Mouse (Mus musculus) thymus, adult 18-20 months (tissue): ENCODE measurements around the gene Fer.

Experiments
- DNase-seq, 2 experiments: peaks; one replicate each; pipeline ENCODE4 v3.0.0; 2022; ENCODE audit warnings: mixed read lengths in 2 of 2

Gene Fer

DNA sequence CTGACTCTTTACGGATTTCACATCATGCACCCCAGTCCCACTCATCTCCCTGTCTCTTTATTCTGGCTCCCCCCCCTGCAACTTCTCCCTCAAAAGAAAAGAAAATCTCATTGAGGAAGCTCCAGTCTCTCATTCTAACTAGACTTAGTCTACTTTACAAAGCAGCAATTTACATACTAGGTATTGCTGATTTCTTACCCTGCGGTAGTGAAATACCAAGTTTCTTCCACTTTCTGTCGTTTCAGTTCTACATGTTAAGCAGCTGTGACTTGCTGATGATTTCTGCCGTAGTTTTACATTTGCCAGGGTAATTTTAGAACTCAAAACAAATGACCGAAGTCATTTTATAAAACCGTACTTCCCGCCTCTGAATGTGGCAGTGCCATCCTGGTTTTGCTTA, 8.9 kb downstream of the Fer start:
- no peak for DNase-seq

GRCm38 (mm10) chr17:63878889-63879288, 16.0 kb downstream of the Fer start:
- DNase-seq, result no peak

DNA sequence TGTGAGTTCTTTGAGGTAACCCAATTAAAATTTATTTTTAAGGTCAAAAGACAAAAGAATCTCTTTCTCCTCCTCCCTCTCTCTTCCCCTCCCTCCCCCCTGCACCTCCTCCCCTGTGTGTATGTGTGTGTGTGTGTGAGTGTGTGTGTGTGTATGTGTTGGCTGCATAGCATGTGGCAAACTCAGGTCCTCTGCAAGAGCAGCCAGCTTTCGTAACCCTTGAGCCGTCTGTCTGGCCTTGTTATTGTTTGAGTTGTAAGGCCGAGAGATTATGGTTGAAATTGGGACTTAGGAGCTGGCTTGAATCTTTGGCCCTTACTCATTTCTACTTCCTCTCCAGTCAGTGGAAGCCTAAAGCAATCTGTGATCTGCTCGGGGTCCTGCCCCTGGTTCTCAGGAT, 17.1 kb downstream of the Fer start:
- DNase-seq, result no peak

DNA sequence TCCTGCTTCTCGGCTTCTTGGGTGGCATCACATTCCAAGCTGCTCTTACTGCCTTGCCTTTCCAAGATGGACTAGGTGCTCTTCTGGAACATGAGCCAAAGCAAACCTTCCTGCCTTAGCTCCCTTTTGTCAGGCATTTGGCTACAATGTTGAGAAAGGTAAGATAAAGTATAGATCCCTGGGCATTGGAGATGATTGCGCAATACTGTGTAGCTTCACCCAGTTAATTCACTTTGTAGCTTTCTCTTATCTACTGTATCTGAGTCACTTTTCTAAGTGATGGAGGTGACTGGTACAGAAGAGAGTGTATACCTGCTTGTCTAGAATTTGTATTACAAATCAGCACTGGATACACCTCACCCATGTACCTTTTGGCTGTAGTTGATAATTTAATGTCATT, 24.1 kb downstream of the Fer start:
- DNase-seq, result no peak

- no peak for DNase-seq
These were observed 27.7 kb downstream of the Fer start for GRCm38 (mm10) chr17:63890611-63891010.

DNA sequence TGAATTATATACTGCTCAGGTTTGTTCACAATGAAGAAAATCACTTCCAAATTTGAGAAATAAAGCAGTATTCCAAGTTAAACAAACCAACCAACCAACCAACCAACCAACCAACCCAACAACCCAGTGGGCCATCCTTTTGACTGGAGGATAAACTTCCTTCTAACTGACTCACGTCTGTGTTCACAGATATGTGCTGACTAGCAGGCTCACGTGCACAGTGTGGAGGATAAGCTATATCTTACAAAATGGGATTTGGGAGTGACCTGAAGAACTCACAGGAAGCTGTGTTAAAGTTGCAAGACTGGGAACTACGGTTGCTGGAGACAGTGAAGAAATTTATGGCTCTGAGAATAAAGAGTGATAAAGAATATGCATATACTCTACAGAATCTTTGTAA, 33.0 kb downstream of the Fer start:
- DNase-seq, result no peak

GRCm38 (mm10) chr17:63897050-63897449, 34.2 kb downstream of the Fer start:
- DNase-seq, result no peak

GRCm38 (mm10) chr17:63909297-63909696, 46.4 kb downstream of the Fer start:
- DNase-seq, result no peak

DNA sequence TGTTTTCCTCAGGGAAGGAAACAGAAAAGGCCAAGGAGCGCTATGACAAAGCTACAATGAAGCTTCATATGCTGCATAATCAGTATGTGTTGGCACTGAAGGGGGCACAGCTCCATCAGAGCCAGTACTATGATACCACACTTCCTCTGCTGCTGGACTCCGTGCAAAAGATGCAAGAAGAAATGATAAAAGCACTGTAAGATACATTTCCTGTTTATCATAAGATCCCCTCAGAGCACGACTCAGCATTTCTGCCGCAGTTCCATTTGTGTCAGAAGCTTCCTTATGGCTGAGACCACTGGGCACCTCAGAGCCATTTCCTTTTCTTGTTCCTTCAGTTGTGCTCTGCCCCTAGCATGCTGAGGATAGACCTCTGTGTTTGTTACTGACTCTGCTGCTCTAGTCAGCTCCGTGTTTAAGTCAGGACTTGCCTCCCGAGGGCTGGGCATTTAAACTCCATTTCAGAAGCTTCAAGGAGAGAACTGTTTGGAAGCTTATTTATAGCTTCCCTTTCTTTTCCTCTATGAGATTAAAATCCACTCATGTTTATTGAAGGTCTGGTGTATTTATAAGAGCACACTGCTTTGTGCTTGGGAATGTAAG, 58.8 kb downstream of the Fer start:
- no peak for DNase-seq

DNA sequence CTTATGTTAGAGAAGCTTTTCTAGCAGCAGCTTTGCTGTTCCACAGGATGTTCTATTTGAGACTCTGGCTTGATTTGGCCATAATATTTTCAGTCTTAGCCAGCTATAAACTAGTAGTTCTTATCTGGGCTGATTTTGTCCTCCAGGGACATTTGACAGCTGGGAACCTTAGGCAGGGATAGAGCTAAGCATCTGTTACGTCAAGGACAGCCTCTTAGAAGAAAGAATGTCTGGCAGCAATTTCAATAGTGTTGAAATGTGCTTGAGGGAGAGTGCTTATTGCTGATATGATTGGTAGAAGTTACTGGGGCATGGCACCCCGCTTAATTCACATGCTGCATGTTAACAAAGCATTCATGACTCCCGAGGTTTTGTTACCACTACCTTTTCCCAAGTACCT, 62.7 kb downstream of the Fer start:
- no peak for DNase-seq

- no peak for DNase-seq
These were observed 67.8 kb downstream of the Fer start for GRCm38 (mm10) chr17:63930634-63931033.

DNA sequence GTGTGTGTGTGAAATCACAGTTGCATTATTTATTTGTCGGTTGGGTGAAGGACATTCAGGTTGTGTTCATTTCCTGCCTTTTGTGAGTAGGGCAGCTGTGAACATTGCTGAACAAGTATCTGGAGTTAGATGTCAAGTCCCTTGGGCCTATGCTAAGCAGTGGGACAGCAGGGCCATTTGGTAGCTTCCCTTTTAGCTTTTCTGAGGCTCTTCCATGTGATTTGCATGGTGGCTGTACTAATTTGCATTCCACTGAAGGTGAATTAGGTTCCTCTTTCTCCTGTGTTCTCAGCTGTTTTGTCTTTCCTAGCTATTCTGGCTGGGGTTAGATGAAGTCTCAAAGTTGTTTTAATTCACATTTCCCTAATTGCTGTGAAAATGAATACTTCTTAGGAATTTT, 68.7 kb downstream of the Fer start:
- no peak for DNase-seq

GRCm38 (mm10) chr17:63935408-63935807, 72.5 kb downstream of the Fer start:
- no peak for DNase-seq

GRCm38 (mm10) chr17:63937886-63938285, 75.0 kb downstream of the Fer start:
- no peak for DNase-seq

GRCm38 (mm10) chr17:63946772-63947171, 83.9 kb downstream of the Fer start:
- DNase-seq, result no peak

DNA sequence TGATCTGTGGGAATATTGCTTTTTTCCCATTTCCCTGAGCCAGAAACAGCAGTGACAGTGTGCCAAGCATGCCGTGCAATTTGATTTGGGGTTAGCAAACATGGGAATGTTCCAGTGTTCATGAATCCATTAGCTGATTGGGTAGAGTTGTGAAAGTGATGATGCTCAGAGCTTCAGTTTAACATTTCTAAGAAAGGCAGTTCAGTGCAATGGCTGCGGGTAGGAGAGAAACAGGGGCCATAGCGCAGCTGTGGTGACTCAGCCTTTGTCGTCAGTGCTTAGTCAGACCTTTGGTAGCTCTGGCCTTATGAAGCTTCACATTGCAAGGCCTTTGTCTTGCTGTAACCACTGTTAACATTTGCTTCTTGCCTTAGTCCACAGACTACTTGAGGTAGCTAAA, 85.9 kb downstream of the Fer start:
- no peak for DNase-seq

GRCm38 (mm10) chr17:63951436-63951835, 88.6 kb downstream of the Fer start:
- no peak for DNase-seq

DNA sequence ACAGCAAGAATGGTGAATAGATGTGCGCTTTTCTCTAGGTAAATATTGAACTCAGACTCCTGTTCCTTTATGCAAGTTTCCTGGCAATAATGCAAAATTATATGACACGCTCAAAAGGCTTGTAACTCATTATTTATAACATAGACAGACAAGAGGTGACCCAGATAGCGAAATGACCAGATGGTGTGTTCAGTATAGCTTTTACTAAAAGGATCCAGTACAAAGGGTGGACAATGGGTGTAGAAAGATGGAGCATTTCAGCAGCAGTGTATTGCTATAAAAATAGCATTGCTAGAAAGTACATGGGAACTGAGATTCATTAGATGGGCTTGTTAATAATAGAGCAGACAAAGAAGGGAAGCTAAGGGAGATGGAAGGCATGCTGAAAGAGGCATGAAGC, 104.2 kb downstream of the Fer start:
- DNase-seq, result no peak

- no peak for DNase-seq
These were observed 106.6 kb downstream of the Fer start for GRCm38 (mm10) chr17:63969448-63969847.

GRCm38 (mm10) chr17:63970239-63970638, 107.4 kb downstream of the Fer start:
- DNase-seq, result no peak

DNA sequence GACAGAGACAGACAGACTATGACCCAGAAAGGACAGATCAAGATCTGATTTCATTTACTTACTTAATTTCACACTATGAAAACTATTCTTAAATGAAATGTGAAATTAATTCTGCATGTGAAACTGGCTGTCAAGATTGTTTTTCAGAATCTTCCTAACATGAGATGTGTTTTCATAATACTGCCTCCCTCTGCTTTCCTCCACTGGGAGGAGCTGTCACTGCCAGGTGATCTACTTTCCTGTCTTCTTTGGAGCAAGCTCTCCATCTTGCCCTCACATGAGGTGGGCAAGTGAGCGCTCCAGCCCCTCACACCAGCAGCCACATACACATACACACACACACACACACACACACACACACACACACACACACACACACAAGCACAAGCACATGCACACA, 108.1 kb downstream of the Fer start:
- no peak for DNase-seq

DNA sequence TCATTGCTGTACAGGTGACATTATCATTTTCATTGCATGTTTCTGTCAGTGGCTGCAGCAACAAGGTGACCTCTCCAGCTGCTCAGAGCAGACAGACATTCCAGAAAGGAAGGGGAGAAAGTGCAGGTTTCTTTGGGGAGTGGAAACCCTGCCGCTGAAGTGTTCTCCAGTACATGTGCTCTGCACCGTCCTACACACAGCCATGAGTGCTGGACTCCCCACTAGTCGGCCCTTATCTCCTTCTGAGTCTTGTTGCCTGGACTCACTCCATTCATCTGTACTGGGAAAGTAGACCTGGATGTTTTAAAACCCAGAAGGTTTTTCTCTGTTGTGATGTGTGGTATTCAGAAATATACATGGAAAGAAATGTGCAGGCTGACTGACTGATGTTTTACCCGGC, 109.3 kb downstream of the Fer start:
- no peak for DNase-seq

DNA sequence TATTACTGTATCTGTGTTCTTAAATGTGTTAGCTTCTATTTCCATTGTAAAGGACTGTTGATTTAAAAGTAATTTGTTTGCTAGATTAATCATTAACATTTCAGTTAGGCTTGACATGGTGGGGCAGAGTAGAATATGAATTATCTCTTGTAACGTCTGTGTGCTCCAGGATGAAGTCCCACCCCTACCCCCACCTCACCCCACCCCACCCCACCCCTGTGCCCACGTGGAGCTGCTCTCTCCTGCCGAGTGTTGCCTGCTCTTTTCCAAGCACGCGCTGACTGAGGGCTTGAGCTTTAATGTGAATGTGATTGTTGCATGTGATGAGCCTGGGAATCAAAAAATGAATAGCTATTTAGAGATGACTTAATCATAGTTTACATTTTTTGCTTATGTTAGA, 110.9 kb downstream of the Fer start:
- DNase-seq, result no peak

- DNase-seq, result no peak
These were observed 111.4 kb downstream of the Fer start for GRCm38 (mm10) chr17:63974253-63974652.

DNA sequence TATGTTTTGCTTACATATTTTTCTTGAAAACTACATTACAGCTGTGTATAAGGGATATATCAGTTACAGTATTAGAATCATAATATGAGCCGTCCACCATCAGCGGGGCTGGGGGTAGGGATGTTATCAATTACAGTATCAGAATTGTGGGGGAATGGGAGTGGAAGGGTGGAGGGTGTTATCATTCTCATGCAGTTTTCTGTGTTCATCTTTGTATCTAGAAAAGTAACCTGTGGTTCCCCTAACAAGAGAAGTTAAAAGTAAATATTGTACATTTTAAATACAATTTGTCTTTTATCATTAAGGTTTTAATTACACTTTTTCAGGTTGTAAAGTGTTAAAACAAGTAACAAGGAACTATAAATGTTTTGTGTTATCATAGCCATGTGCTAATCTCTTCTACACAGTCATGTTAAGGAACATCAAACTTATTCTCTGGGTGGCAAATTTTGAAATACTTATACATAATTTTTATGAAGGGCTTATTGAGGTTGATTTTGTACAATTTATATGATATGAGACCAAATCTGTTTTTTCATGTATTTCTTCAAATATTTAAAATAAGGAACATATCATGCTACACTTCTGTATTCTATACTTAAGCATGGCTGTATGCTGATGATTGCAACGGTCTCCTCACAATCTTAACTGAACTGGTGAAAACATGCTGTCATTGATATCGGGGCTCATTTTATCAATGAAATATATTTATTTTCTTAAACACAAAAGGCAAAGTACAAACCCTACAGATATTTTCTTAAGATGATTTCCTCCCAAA, 116.1 kb downstream of the Fer start:
- no peak for DNase-seq
